In genomic region chr13:59661966-59662365, GRCm38 (mm10) we compare ENCODE assay signal across 40 mouse cellular contexts. TPM values are rescaled to one million over a fixed set of nuclear protein-coding genes. Genes with fewer than 3 reads are reported as not detected.
"Had no signal": no experiment of that assay in that cellular context is flagged by ENCODE, and none has a peak within 500 bp of the region (broad histone marks: within the 10 kb centered on the region; RNA-seq: fewer than 3 reads in every experiment).

No protein-coding gene starts in this region.

- H3K27me3 ChIP-seq: heart, embryonic 13.5 days; heart, embryonic 15.5 days; hindbrain, embryonic 13.5 days; hindbrain, embryonic 15.5 days; kidney, embryonic 15.5 days; limb, embryonic 12.5 days; liver, embryonic 13.5 days had no signal

- H3K4me3 ChIP-seq: gastrocnemius, adult 2 months; heart, adult 2 months; heart, embryonic 13.5 days; heart, embryonic 15.5 days; hindbrain, embryonic 13.5 days; hindbrain, embryonic 15.5 days; kidney, embryonic 15.5 days; left cerebral cortex, adult 2 months; limb, embryonic 10.5 days; limb, embryonic 12.5 days; liver, embryonic 13.5 days had no signal

- DNase-seq: gastrocnemius, adult 2 months; gastrocnemius, postnatal 10 days; gastrocnemius, postnatal 25 days; heart, adult 2 months; heart, postnatal 14 days; heart, postnatal 36 days; kidney, adult 11 months; kidney, adult 2 months; kidney, adult 9 months; kidney, postnatal 14 days; kidney, postnatal 36 days; layer of hippocampus, adult 9-11 months; liver; liver, embryonic 13.5 days had no signal

- H3K4me1 ChIP-seq: heart, embryonic 13.5 days; limb, embryonic 12.5 days had no signal

- H3K27ac ChIP-seq: gastrocnemius, adult 2 months; heart, adult 2 months; heart, embryonic 13.5 days; heart, embryonic 15.5 days; hindbrain, embryonic 13.5 days; hindbrain, embryonic 15.5 days; hindbrain, postnatal 0 days; kidney, embryonic 15.5 days; kidney, postnatal 0 days; left cerebral cortex, adult 2 months; limb, embryonic 10.5 days; limb, embryonic 12.5 days; liver, embryonic 13.5 days had no signal

RNA-seq across cellular contexts. Expression of gene 4921517D22Rik, which starts 31.9 kb away (rescaled TPM):
- total RNA-seq: gastrocnemius, adult 2 months; gastrocnemius, postnatal 10 days; gastrocnemius, postnatal 25 days; gastrocnemius, postnatal 4 days; granulocyte monocyte progenitor cell, adult 5-6 weeks; heart, adult 2 months; heart, postnatal 14 days; heart, postnatal 36 days; hematopoietic stem cell, adult 5-6 weeks; hindbrain, postnatal 0 days; layer of hippocampus, adult 18-20 months; layer of hippocampus, adult 8-10 months; layer of hippocampus, postnatal 14 days; left cerebral cortex, adult 2 months; left cerebral cortex, postnatal 14 days; left cerebral cortex, postnatal 36 days had no signal
- polyA plus RNA-seq: heart, adult 2 months; heart, embryonic 11.5 days; heart, embryonic 13.5 days; heart, embryonic 15.5 days; heart, postnatal 0 days; hindbrain, embryonic 11.5 days; hindbrain, embryonic 13.5 days; hindbrain, embryonic 15.5 days; hindbrain, postnatal 0 days; intestine, embryonic 14.5 days; intestine, embryonic 16.5 days; kidney, adult 2 months; kidney, embryonic 15.5 days; kidney, postnatal 0 days; large intestine, adult 2 months; limb, embryonic 10.5 days; limb, embryonic 12.5 days; limb, embryonic 14.5 days; liver, embryonic 11.5 days; liver, embryonic 13.5 days had no signal

RNA-seq across cellular contexts. Expression of gene Spata31d1a, which starts 48.2 kb away (rescaled TPM):
- total RNA-seq: gastrocnemius, adult 2 months; gastrocnemius, postnatal 10 days; gastrocnemius, postnatal 25 days; granulocyte monocyte progenitor cell, adult 5-6 weeks; heart, adult 2 months; heart, postnatal 14 days; heart, postnatal 36 days; hematopoietic stem cell, adult 5-6 weeks; hindbrain, postnatal 0 days had no signal
- polyA plus RNA-seq: heart, embryonic 11.5 days; heart, embryonic 13.5 days; heart, postnatal 0 days; hindbrain, embryonic 13.5 days; hindbrain, embryonic 15.5 days; intestine, embryonic 16.5 days; kidney, adult 2 months; kidney, embryonic 15.5 days; kidney, postnatal 0 days; large intestine, adult 2 months; limb, embryonic 10.5 days; limb, embryonic 12.5 days had no signal

RNA-seq across cellular contexts. Expression of gene Spata31d1b, which starts 50.1 kb away (rescaled TPM):
- total RNA-seq: gastrocnemius, adult 2 months; gastrocnemius, postnatal 10 days; gastrocnemius, postnatal 25 days; granulocyte monocyte progenitor cell, adult 5-6 weeks; heart, adult 2 months; heart, postnatal 14 days; heart, postnatal 36 days; hematopoietic stem cell, adult 5-6 weeks; layer of hippocampus, adult 18-20 months; left cerebral cortex, postnatal 14 days; left cerebral cortex, postnatal 36 days had no signal
- polyA plus RNA-seq: heart, embryonic 11.5 days; heart, embryonic 13.5 days; heart, embryonic 15.5 days; heart, postnatal 0 days; hindbrain, embryonic 11.5 days; hindbrain, embryonic 13.5 days; hindbrain, embryonic 15.5 days; hindbrain, postnatal 0 days; intestine, embryonic 14.5 days; intestine, embryonic 16.5 days; kidney, postnatal 0 days; large intestine, adult 2 months; limb, embryonic 10.5 days; limb, embryonic 12.5 days; liver, embryonic 11.5 days; liver, embryonic 13.5 days had no signal
